Mouse (Mus musculus) adrenal gland, postnatal 4 days (tissue): ENCODE data around the gene Olfr1135. TPM values are rescaled to one million over a fixed set of nuclear protein-coding genes. Genes with fewer than 3 reads are reported as not detected.

Source experiments
- DNase-seq, 2 experiments: peaks; one replicate each; pipeline ENCODE4 v3.0.0; 2021 to 2022; ENCODE audit warnings: low spot score in 2 of 2, mixed read lengths in 2 of 2
- long read RNA-seq, 2 experiments: library from polyadenylated mRNA; stranded (forward); transcript quantifications; one replicate each; pipeline ENCODE4 v2.0.0; 2021
- total RNA-seq, 2 experiments: library from RNA; stranded (reverse); gene quantifications; 2 replicates each; pipeline ENCODE4 v1.2.3; 2021

The Olfr1135 gene
- total RNA-seq, result not detected
- long read RNA-seq, experiment 1, result 0 reads
- long read RNA-seq, experiment 2, result 0 reads

- DNase-seq, result no peak
Observed at GRCm38 (mm10) chr2:87673564-87673963, at the start of gene Olfr1135. Gene Olfr1135, minus strand, starts transcription at chr2:87673664.

GRCm38 (mm10) chr2:87713079-87713478, 39.6 kb upstream of the Olfr1135 start, which contains the start of gene Olfr1137:
Gene Olfr1137, minus strand, starts transcription at chr2:87713179.
- no peak for DNase-seq

GRCm38 (mm10) chr2:87693847-87694246, 20.4 kb upstream of the Olfr1135 start, which contains the start of gene Olfr1136:
Gene Olfr1136, minus strand, starts transcription at chr2:87693947.
- DNase-seq, result no peak

GRCm38 (mm10) chr2:87658360-87658759, 15.1 kb downstream of the Olfr1135 start, which contains the start of gene Olfr1134:
Gene Olfr1134, minus strand, starts transcription at chr2:87658460.
- DNase-seq, result no peak

- no peak for DNase-seq
Observed at GRCm38 (mm10) chr2:87647274-87647673, 26.2 kb downstream of the Olfr1135 start, which contains the start of gene Olfr1133. Gene Olfr1133, minus strand, starts transcription at chr2:87647374.

- no peak for DNase-seq
Observed at GRCm38 (mm10) chr2:87642441-87642840, 31.0 kb downstream of the Olfr1135 start.

GRCm38 (mm10) chr2:87637435-87637834, 36.0 kb downstream of the Olfr1135 start, which contains the start of gene Olfr1132:
Gene Olfr1132, minus strand, starts transcription at chr2:87637535.
- no peak for DNase-seq

- DNase-seq, result no peak
Observed at GRCm38 (mm10) chr2:87626804-87627203, 46.7 kb downstream of the Olfr1135 start, which contains the start of gene Olfr1131. Gene Olfr1131, plus strand, starts transcription at chr2:87627104.

Other genes with a start within 250 kb of the Olfr1135 start
- gene Olfr1124, start 243.4 kb downstream of the Olfr1135 start, total RNA-seq, result not detected
- gene Olfr1126, start 219.7 kb downstream of the Olfr1135 start, total RNA-seq, result not detected
- not detected for gene Pramel7, start 176.6 kb downstream of the Olfr1135 start, total RNA-seq
- gene Pramel6, start 167.1 kb downstream of the Olfr1135 start, total RNA-seq, result not detected
- not detected for gene Olfr153, start 141.9 kb downstream of the Olfr1135 start, total RNA-seq
- not detected for gene Olfr1128, start 128.1 kb downstream of the Olfr1135 start, total RNA-seq
- gene Olfr1129, start 99.8 kb downstream of the Olfr1135 start, total RNA-seq, result not detected
- not detected for gene Olfr1130, start 67.5 kb downstream of the Olfr1135 start, total RNA-seq
- not detected for gene Olfr1131, start 46.6 kb downstream of the Olfr1135 start, total RNA-seq
- gene Olfr1132, start 36.1 kb downstream of the Olfr1135 start, total RNA-seq, result not detected
- gene Olfr1133, start 26.3 kb downstream of the Olfr1135 start, total RNA-seq, result not detected
- gene Olfr1134, start 15.2 kb downstream of the Olfr1135 start, total RNA-seq, result not detected
- not detected for gene Olfr1136, start 20.3 kb upstream of the Olfr1135 start, total RNA-seq
- gene Olfr1137, start 39.5 kb upstream of the Olfr1135 start, total RNA-seq, result not detected
- gene Olfr1138, start 66.3 kb upstream of the Olfr1135 start, total RNA-seq, result not detected
- gene Olfr1140, start 70.1 kb upstream of the Olfr1135 start, total RNA-seq, result not detected
- not detected for gene Olfr1141, start 80.3 kb upstream of the Olfr1135 start, total RNA-seq
- gene Olfr152, start 105.8 kb upstream of the Olfr1135 start, total RNA-seq, result not detected
- not detected for gene Olfr1143, start 126.9 kb upstream of the Olfr1135 start, total RNA-seq
- gene Olfr1145, start 136.2 kb upstream of the Olfr1135 start, total RNA-seq, result not detected
- not detected for gene Olfr1148, start 156.9 kb upstream of the Olfr1135 start, total RNA-seq
- not detected for gene Olfr1150-ps1, start 170.3 kb upstream of the Olfr1135 start, total RNA-seq
- not detected for gene Olfr1151, start 182.2 kb upstream of the Olfr1135 start, total RNA-seq
- not detected for gene Olfr1152, start 192.8 kb upstream of the Olfr1135 start, total RNA-seq
- gene Olfr1153, start 221.3 kb upstream of the Olfr1135 start, total RNA-seq, result not detected
- not detected for gene Olfr1154, start 231.5 kb upstream of the Olfr1135 start, total RNA-seq